Mouse (Mus musculus) hindbrain, embryonic 12.5 days (tissue): Measurements from ENCODE around the gene Wasf1. TPM values are rescaled to one million over a fixed set of nuclear protein-coding genes. Genes with fewer than 3 reads are reported as not detected.

Source experiments
- ATAC-seq: fragments of 200-750 bp; cut with Nextera tagmentation; 2 replicates; pipeline ENCODE4 v1.8.0; 2017; ENCODE audit warnings: moderate TSS enrichment; ENCODE audit not compliant: low FRiP score
- H3K27ac ChIP-seq: fragments of 300-500 bp; sonication (generic); 2 replicates; pipeline ENCODE4 v1.5.1; 2016; ENCODE audit warnings: mild to moderate bottlenecking
- H3K27me3 ChIP-seq: fragments of 300-500 bp; sonication (generic); 2 replicates; pipeline ENCODE4 v1.6.1; 2016; ENCODE audit warnings: mild to moderate bottlenecking
- H3K36me3 ChIP-seq: fragments of 300-500 bp; sonication (generic); 2 replicates; pipeline ENCODE4 v1.6.1; 2016; ENCODE audit warnings: mild to moderate bottlenecking
- H3K4me1 ChIP-seq: fragments of 300-500 bp; sonication (generic); 2 replicates; pipeline ENCODE4 v1.6.1; 2016
- H3K4me2 ChIP-seq: fragments of 300-500 bp; sonication (generic); replicated peaks from 2 replicates; pipeline ENCODE4 v1.6.1; 2016; ENCODE audit warnings: mild to moderate bottlenecking
- H3K4me3 ChIP-seq: fragments of 300-500 bp; sonication (generic); 2 replicates; pipeline ENCODE4 v1.5.1; 2016; ENCODE audit warnings: mild to moderate bottlenecking
- H3K9ac ChIP-seq: fragments of 300-500 bp; sonication (generic); 2 replicates; pipeline ENCODE4 v1.6.1; 2016; ENCODE audit warnings: mild to moderate bottlenecking, moderate library complexity
- H3K9me3 ChIP-seq: fragments of 300-500 bp; sonication (generic); replicated peaks from 2 replicates; pipeline ENCODE4 v1.6.1; 2016; ENCODE audit warnings: mild to moderate bottlenecking
- WGBS: fragments of 180-500 bp; shearing (Covaris S2); methylation state at CpG from one replicate; pipeline ENCODE4 v1.1.7; 2016; 5-methylcytosine and 5-hydroxymethylcytosine counted together
- polyA plus RNA-seq: library from polyadenylated mRNA; unstranded; fragments of >200 nt; fragmentation: Nextera tagmentation; extraction: Ambion mirVana; gene quantifications from 2 replicates; pipeline ENCODE4 v1.2.1, GENCODE M21; 2016

Wasf1 gene
- polyA plus RNA-seq, 1 experiment from 2014 or later: 70.5 TPM

DNA sequence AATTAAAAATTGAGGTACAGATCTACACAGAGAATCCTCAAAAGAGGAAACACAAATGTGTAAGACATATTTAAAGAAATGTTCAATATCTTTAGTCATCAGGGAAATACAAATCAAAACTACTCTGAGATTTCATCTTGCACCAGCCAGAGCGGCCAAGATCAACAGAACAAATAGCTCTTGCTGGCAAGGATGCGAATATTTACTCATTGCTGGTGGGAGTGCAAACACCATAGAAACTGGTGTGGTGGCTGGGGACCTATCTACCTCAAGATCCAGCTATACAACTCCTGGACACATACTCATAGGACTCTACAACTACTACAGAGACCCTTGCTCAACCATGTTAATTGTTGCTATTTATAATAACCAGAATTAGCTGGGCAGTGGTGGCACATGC, 12.0 kb upstream of the Wasf1 start:
- no peak overlapping the region for H3K4me3 ChIP-seq
- H3K27ac ChIP-seq: no peak overlapping the region
- WGBS: 87% methylated on average over 2 of the region's 2 CpGs
- H3K27me3 ChIP-seq: no peaks in the 10 kb centered on the region
- H3K4me1 ChIP-seq: no peaks in the 10 kb centered on the region
- H3K9me3 ChIP-seq: no peaks in the 10 kb centered on the region
- ATAC-seq: no peak
- peaks cover 12% of the 10 kb centered on the region; the same call in 1 of the 2 replicates for H3K36me3 ChIP-seq
- no peak overlapping the region for H3K4me2 ChIP-seq
- H3K9ac ChIP-seq: no peak overlapping the region

DNA sequence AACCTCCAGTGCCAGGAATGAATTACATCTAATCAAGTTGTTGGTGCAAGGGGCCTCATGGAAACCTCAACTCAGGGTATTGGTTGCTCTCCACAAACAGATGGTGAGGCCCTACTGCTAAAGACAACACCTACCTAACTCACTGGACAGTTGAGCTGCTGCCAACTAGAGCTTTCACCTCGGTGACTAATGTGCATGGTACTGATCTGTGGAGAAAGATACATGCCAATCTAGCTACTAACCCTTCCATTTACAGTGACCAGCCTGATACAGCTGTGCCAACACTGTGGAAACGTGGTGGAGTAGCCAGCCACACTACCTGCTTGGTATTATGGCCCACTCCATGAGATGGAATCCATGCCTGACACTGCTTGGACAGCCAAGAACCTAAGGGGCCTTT, 11.2 kb upstream of the Wasf1 start:
- no peak for ATAC-seq
- Histone ChIP-seq H3K9me3 (no peaks in the 10 kb centered on the region), H3K9ac (no peak overlapping the region), H3K27ac (no peak overlapping the region), H3K27me3 (no peaks in the 10 kb centered on the region), H3K4me2 (no peak overlapping the region), H3K36me3 (peaks cover 11% of the 10 kb centered on the region; the same call in 1 of the 2 replicates), H3K4me1 (no peaks in the 10 kb centered on the region), H3K4me3 (no peak overlapping the region)
- 81% methylated on average over 2 of the region's 2 CpGs for WGBS

DNA sequence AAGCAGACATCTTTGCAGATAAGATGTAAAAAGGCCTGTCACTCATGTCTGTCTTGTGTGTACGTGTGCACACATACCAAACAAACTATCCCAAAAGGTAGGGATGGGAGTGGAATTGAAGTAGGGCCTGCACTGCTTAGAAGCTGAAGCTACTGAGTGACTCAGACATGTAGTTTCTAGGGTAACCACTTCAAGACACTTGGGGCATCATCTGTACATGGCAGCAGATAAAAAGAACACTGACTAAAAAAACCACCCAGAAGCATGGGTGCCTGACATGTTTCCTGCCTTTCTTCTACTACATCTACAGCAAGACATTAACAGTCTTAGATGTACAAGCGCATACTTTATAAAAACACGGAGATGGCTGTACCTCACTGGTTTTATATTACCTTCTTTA, 5.0 kb upstream of the Wasf1 start:
- Histone ChIP-seq H3K27ac (no peak overlapping the region), H3K9ac (no peak overlapping the region), H3K36me3 (0 out of 2 replicates have a peak, but pooled peaks cover 6% of the 10 kb centered on the region), H3K4me2 (no peak overlapping the region), H3K9me3 (no peaks in the 10 kb centered on the region), H3K27me3 (no peaks in the 10 kb centered on the region), H3K4me1 (peaks cover 12% of the 10 kb centered on the region), H3K4me3 (no peak overlapping the region)
- no peak for ATAC-seq
- 93% methylated on average over 3 of the region's 3 CpGs for WGBS

DNA sequence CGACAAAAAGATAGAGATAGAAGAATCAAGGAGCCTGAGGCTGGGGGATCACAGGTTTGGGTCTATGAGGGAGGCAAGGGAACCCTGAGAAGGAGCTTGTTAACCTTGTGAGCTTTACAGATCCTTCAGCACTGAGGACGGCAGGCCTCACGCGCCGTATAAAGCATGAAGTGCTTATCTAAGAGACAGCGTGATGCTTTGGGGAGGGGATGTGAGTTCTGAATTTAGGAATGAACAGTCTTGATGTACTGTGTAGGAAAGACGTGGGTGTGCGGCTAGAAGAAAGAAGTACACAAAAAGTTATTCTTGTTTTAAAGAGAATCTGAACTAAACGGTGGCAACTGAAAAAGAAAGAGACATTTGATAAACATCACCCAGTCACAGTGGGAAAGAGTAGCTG, 3.3 kb upstream of the Wasf1 start:
- H3K4me1 ChIP-seq: peaks cover 12% of the 10 kb centered on the region
- ATAC-seq: no peak
- H3K27me3 ChIP-seq: no peaks in the 10 kb centered on the region
- H3K9ac ChIP-seq: no peak overlapping the region
- H3K27ac ChIP-seq: no peak overlapping the region
- H3K4me2 ChIP-seq: no peak overlapping the region
- 0 out of 2 replicates have a peak, but pooled peaks cover 6% of the 10 kb centered on the region for H3K36me3 ChIP-seq
- no peaks in the 10 kb centered on the region for H3K9me3 ChIP-seq
- H3K4me3 ChIP-seq: no peak overlapping the region
- 83% methylated on average over 9 of the region's 9 CpGs for WGBS

DNA sequence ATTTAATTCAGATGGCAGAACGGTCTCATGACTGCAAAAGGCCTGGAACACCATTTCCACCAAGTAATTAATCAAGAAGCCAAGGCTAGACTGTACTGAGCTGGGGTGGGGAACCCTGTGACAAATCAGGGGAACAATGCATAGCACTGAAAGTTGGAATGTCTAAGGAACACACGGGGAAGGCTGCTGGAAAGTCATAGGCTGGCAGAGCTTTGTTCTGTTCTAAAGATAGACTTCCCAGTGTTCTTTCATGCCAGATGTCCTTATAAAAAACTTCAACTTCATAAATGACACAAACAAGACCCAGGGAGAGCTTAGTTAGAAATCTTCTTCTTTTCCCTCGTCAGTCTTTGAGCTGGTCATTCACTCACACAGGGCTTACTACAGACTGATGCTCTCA, 2.0 kb upstream of the Wasf1 start:
- 78% methylated on average over 3 of the region's 3 CpGs for WGBS
- ATAC-seq: no peak

DNA sequence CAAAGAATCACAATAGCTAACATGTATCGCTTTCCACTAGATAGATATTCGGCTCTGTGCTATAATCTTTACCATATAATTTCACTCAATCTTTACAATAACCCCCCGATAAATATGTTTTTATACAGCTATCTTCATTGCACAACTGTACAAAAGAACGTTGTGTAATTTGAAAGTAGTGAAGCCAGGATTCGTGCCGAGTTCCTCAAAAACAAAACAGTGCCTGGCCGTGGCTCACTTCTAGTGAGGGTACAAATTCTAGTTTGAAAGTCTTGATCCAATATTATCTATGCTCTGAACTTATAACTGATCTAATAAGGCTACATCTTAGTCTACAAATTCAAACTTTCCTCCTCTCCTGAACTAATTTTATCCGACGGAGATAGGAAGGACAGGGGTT, 942 bp upstream of the Wasf1 start:
- ATAC-seq: no peak
- peaks cover 12% of the 10 kb centered on the region for H3K4me1 ChIP-seq
- H3K4me2 ChIP-seq: peak overlapping the region; percentile 57
- H3K4me3 ChIP-seq: peak overlapping the region; percentile 91
- peak overlapping the region; percentile 71 for H3K9ac ChIP-seq
- no peaks in the 10 kb centered on the region for H3K36me3 ChIP-seq
- H3K27ac ChIP-seq: peak overlapping the region; percentile 60; the same call in 1 of the 2 replicates
- no peaks in the 10 kb centered on the region for H3K27me3 ChIP-seq
- WGBS: 19% methylated on average over 9 of the region's 9 CpGs
- H3K9me3 ChIP-seq: no peaks in the 10 kb centered on the region

More for the DNA sequence above, 2.0 kb upstream of the Wasf1 start:
- no peak overlapping the region for H3K27ac ChIP-seq
- H3K9me3 ChIP-seq: no peaks in the 10 kb centered on the region
- H3K4me2 ChIP-seq: peak overlapping the region; percentile 57; the same call in 1 of the 2 replicates
- H3K9ac ChIP-seq: no peak overlapping the region
- H3K4me3 ChIP-seq: no peak overlapping the region
- H3K4me1 ChIP-seq: peaks cover 12% of the 10 kb centered on the region
- no peaks in the 10 kb centered on the region for H3K27me3 ChIP-seq
- H3K36me3 ChIP-seq: no peaks in the 10 kb centered on the region

DNA sequence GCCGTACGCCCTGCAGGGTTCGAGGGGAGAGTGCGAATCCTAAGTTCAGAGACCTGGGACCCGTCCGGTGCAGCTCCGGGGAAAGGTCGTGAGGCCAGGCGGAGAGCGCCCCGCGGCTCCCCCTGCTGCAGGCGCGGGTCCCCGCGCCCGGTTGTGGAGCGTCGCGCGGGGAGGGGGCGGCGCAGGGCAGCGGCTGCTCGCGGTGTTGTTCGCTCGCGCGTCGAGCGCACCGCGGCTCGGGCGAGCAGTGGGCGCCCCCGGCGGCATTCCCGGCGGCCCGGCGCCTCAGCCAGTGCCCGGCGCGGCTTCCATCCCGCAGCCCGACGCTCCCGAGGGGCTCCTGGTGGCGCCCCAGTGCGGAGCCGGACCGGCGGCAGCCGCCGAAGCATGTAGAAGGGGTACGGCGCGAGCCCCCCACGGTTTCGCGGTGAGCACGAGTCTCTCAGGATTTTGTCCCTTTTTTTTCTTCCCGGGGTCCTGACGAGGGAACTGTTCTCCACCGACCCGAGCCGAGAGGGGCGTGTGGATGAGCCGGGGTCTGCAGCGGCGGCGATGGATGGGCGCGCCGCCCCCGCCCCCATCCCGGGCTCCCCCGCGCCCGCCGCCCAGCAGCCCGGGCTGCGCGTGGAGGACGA, 486 bp downstream of the Wasf1 start:
- Histone ChIP-seq H3K4me1 (peaks cover 12% of the 10 kb centered on the region), H3K9me3 (no peaks in the 10 kb centered on the region), H3K4me3 (peak overlapping the region; percentile 91), H3K9ac (peak overlapping the region; percentile 96), H3K36me3 (no peaks in the 10 kb centered on the region), H3K27me3 (no peaks in the 10 kb centered on the region), H3K27ac (peak overlapping the region; percentile 98), H3K4me2 (peak overlapping the region; percentile 54)
- WGBS: 0% methylated on average over 47 of the region's 87 CpGs
- peak; percentile 90 for ATAC-seq

DNA sequence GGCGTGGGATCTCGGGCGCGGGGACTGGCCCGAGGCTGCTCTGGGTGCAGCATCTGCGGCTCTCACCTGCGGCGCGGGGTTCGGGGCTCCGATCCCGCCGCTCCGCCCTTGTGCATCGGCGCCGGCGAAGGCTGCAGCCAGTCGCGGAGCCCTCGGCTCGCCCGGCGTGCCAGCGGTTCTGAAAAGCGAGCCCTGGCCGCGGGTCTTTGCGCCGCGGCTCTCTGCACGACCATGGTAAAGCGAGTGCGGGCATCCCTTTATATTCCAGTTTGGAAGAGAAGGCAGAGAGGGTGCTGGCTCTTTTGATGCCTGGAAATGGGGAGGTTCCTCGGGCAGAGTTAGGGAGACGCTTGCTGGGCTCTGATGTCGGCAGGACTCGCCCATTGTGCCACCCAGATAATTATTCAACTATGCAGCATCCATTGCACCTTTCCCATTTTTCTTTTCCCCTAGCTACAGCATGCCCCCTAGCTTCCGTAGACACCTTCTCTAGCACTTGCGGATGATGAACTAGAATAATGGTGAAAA, 1.1 kb downstream of the Wasf1 start:
- peak overlapping the region; percentile 91 for H3K4me3 ChIP-seq
- peaks cover 12% of the 10 kb centered on the region for H3K4me1 ChIP-seq
- H3K4me2 ChIP-seq: peak overlapping the region; percentile 54
- H3K9ac ChIP-seq: peak overlapping the region; percentile 96
- under 1% methylated on average over 29 of the region's 40 CpGs for WGBS
- no peaks in the 10 kb centered on the region for H3K36me3 ChIP-seq
- no peaks in the 10 kb centered on the region for H3K27me3 ChIP-seq
- no peaks in the 10 kb centered on the region for H3K9me3 ChIP-seq
- ATAC-seq: peak; percentile 24
- peak overlapping the region; percentile 98 for H3K27ac ChIP-seq

DNA sequence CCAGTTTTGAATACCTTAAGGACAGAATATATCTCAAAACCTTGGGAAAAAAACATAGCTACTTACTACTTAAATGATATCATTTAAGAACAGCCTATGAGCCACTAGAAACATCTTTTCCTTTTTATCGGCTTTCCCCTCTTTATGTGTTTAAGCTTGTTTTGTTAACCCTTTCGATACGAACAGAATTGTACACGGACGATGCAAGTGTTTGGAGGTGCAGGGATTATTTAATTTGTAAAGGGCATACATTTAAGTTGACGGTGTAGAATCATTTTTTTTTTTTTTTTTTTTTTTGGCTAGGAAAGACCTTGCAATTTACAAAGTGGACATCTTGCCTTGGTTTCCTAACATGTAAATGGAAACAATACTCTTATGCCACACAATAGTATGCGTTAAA, 2.2 kb downstream of the Wasf1 start:
- Histone ChIP-seq H3K27ac (no peak overlapping the region), H3K36me3 (no peaks in the 10 kb centered on the region), H3K4me1 (peaks cover 12% of the 10 kb centered on the region), H3K9me3 (no peaks in the 10 kb centered on the region), H3K9ac (no peak overlapping the region), H3K27me3 (no peaks in the 10 kb centered on the region), H3K4me3 (peak overlapping the region; percentile 14; the same call in 1 of the 2 replicates), H3K4me2 (peak overlapping the region; percentile 43)
- WGBS: 60% methylated on average over 7 of the region's 7 CpGs
- no peak for ATAC-seq

DNA sequence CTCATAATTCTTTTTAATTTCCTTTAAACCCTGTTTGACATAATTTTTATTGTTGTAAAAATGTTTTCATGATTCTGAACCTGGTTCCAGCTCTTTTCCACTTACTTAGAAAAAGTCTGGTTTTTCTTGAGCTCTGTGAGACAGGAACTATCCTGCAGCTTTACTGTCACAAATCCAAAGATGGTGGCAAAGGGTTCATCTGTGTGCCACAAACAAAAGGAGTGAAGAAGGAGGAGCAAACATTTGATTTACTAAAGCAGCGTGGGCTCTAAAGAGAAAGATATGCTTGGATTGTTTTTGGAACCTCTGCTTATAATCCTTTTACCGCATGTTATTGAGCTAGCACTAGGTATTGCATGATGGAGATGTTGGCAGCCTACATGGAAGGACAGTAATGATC, 4.0 kb downstream of the Wasf1 start:
- Histone ChIP-seq H3K27me3 (no peaks in the 10 kb centered on the region), H3K9ac (no peak overlapping the region), H3K36me3 (no peaks in the 10 kb centered on the region), H3K27ac (no peak overlapping the region), H3K4me3 (no peak overlapping the region), H3K9me3 (no peaks in the 10 kb centered on the region), H3K4me1 (no peaks in the 10 kb centered on the region), H3K4me2 (no peak overlapping the region)
- 71% methylated on average over 2 of the region's 2 CpGs for WGBS
- no peak for ATAC-seq

DNA sequence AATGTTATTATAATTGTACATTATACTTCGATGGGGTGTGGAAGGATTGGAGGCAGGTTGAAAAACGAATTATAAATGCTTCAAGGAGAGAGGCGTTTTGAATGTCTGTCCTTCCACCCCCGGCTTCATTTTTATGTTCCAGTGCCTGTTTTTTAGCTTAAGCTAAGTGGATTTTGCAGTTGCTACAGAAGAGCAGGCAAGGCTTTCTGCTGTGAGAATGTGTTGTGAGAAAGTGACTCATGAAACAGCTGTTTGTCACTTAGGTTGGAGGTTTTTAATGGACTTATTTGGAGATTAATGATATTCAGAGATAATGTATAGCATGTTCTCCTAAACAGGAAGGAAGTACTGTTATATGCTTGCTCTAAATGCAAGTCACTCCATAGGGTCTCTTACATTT, 5.9 kb downstream of the Wasf1 start:
- no peaks in the 10 kb centered on the region for H3K27me3 ChIP-seq
- H3K27ac ChIP-seq: no peak overlapping the region
- 92% methylated on average over 4 of the region's 4 CpGs for WGBS
- ATAC-seq: no peak
- no peak overlapping the region for H3K4me3 ChIP-seq
- no peaks in the 10 kb centered on the region for H3K4me1 ChIP-seq
- no peak overlapping the region for H3K9ac ChIP-seq
- no peaks in the 10 kb centered on the region for H3K9me3 ChIP-seq
- no peak overlapping the region for H3K4me2 ChIP-seq
- H3K36me3 ChIP-seq: no peaks in the 10 kb centered on the region; the same call in 1 of the 2 replicates

DNA sequence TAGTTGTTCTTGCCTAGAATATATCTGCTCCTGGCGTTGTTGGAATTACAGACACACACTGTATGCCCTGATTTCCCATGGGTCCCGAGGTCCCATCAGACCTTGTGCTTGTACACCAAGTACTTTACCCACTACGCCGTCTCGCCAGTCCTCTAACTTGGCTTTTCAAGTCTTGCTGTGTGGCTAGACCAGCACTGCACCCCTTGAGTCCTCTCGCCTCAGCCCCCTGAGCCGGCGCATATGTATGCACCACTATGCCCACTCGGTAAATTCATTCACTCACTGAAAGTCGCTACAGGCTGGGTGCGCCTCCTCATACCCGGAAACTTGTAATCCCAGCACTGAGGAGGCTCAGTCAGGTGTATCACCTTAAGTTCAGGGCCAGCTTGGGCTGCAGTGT, 12.5 kb downstream of the Wasf1 start:
- Histone ChIP-seq H3K27me3 (no peaks in the 10 kb centered on the region), H3K27ac (no peak overlapping the region), H3K9me3 (no peaks in the 10 kb centered on the region), H3K4me3 (no peak overlapping the region), H3K9ac (no peak overlapping the region), H3K4me2 (no peak overlapping the region), H3K36me3 (no peaks in the 10 kb centered on the region; the same call in 1 of the 2 replicates), H3K4me1 (peaks cover 6% of the 10 kb centered on the region; the same call in 1 of the 2 replicates)
- no peak for ATAC-seq
- 91% methylated on average over 12 of the region's 12 CpGs for WGBS

DNA sequence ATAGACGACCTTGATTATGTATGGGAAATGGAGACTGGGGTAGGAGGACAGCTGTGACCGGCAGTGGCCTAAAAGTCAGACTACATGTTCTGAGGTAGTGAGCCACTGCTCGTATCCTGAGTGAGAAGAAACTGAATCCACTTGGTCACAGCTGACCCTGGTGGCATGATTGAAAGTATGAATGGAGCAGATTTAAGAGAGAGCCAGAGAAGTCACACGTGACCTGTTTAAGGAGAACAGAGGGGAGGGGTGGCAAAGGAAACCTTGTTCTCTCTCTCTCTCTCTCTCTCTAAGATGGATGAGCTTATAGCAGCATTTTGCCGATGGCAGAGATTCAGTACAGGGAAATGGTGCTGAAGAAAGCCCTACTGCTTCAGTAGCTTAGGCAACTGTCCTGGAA, 13.4 kb downstream of the Wasf1 start:
- no peaks in the 10 kb centered on the region for H3K9me3 ChIP-seq
- 0 out of 2 replicates have a peak overlapping the region, but pooled peaks have one; percentile 40 for H3K27ac ChIP-seq
- H3K27me3 ChIP-seq: no peaks in the 10 kb centered on the region
- peaks cover 6% of the 10 kb centered on the region; the same call in 1 of the 2 replicates for H3K4me1 ChIP-seq
- no peaks in the 10 kb centered on the region; the same call in 1 of the 2 replicates for H3K36me3 ChIP-seq
- no peak overlapping the region for H3K4me3 ChIP-seq
- H3K9ac ChIP-seq: no peak overlapping the region
- ATAC-seq: no peak
- WGBS: 55% methylated on average over 5 of the region's 5 CpGs
- no peak overlapping the region for H3K4me2 ChIP-seq
